Mouse (Mus musculus) lung, embryonic 14.5 days (tissue): ENCODE results near the gene Krcc1. TPM values are rescaled to one million over a fixed set of nuclear protein-coding genes. Genes with fewer than 3 reads are reported as not detected.
"Not testable (repeated sequence)": the region's sequence is repeated elsewhere in the genome, so short reads cannot be mapped to it uniquely, and the experiment has no call there.

Experiments used
- ATAC-seq: fragments of 200-750 bp; cut with Nextera tagmentation; 2 replicates; pipeline ENCODE4 v1.8.0; 2017; ENCODE audit warnings: mild to moderate bottlenecking, moderate TSS enrichment, moderate library complexity; ENCODE audit not compliant: insufficient read depth
- DNase-seq: peaks from one replicate; pipeline ENCODE4 v3.0.0-alpha.2; 2015
- H3K27ac ChIP-seq: fragments of 300-500 bp; sonication (generic); 2 replicates; pipeline ENCODE4 v1.5.1; 2014; ENCODE audit warnings: low read depth, mild to moderate bottlenecking, moderate library complexity
- H3K27me3 ChIP-seq: fragments of 300-500 bp; sonication (generic); 2 replicates; pipeline ENCODE4 v1.6.1; 2014; ENCODE audit warnings: low read length, control low read depth; ENCODE audit not compliant: insufficient read depth
- H3K36me3 ChIP-seq: fragments of 300-500 bp; sonication (generic); 2 replicates; pipeline ENCODE4 v1.6.1; 2014; ENCODE audit warnings: control low read depth; ENCODE audit not compliant: insufficient read depth
- H3K4me1 ChIP-seq: fragments of 300-500 bp; sonication (generic); 2 replicates; pipeline ENCODE4 v1.6.1; 2014; ENCODE audit warnings: antibody characterized with exemption, control low read depth; ENCODE audit not compliant: insufficient read depth
- H3K4me2 ChIP-seq: fragments of 300-500 bp; sonication (generic); 2 replicates; pipeline ENCODE4 v1.6.1; 2014; ENCODE audit warnings: mild to moderate bottlenecking
- H3K4me3 ChIP-seq: fragments of 300-500 bp; sonication (generic); 2 replicates; pipeline ENCODE4 v1.5.1; 2014; ENCODE audit warnings: low read depth, low read length
- H3K9ac ChIP-seq: fragments of 300-500 bp; sonication (generic); 2 replicates; pipeline ENCODE4 v1.6.1; 2014
- H3K9me3 ChIP-seq: fragments of 300-500 bp; sonication (generic); 2 replicates; pipeline ENCODE4 v1.6.1; 2016; ENCODE audit warnings: low read depth, low read length, control low read depth
- CTCF ChIP-seq: IDR thresholded peaks from 2 replicates; pipeline ENCODE4 v1.5.1; 2016; ENCODE audit warnings: antibody characterized with exemption, low read depth
- WGBS: fragments of 180-500 bp; shearing (Covaris S2); extraction: QIAGEN DNeasy Blood & Tissue Kit; methylation state at CpG from one replicate; pipeline ENCODE4 v1.1.7; 2014; 5-methylcytosine and 5-hydroxymethylcytosine counted together
- polyA plus RNA-seq: library from polyadenylated mRNA; unstranded; fragments of >200 nt; fragmentation: Nextera tagmentation; extraction: Ambion mirVana; gene quantifications from 2 replicates; pipeline ENCODE4 v1.2.1, GENCODE M21; 2014

Gene Krcc1
- polyA plus RNA-seq, 1 experiment from 2014 or later = 45.5 TPM

DNA sequence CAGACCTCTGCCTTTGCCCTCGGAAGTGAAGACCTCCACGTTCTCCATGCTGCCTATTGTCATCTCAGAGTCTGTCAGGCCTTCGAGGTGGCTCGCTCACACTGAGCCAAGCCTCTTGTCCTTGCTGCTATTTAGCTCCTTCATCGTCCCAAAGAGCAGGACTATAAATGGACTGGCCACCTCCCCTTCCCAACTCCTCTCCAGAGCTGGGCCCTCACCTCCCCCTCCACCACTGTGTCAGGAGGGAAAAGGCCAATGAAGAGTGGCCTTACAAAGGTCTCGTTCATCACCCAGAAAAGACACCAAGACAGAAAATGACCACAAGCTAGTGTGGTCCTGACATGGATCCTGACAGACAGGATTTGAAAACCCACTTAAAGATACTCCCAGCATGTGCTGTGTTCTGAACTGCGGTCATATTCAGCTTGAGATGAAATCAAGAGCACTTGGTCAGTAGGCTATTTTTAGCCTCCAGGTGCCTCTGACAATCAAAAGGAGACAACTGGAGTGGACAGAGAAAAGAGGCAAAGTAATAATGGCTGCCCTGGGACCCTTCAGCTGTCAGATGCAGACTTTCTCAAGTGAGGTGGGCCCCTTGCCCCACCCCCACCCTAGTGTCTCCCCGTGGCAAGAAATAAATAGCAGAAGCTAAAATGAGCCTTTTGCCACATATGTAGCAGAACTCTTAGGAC lies 9.2 kb upstream of the Krcc1 start:
- Histone ChIP-seq H3K4me3 (no peak overlapping the region), H3K27me3 (no peaks in the 10 kb centered on the region), H3K4me1 (no peaks in the 10 kb centered on the region), H3K9me3 (no peaks in the 10 kb centered on the region), H3K36me3 (no peaks in the 10 kb centered on the region), H3K4me2 (no peak overlapping the region), H3K27ac (no peak overlapping the region; the same call in 1 of the 2 replicates), H3K9ac (no peak overlapping the region)
- TF ChIP-seq CTCF = no peak
- WGBS = 54% methylated on average over 8 of the region's 8 CpGs
- ATAC-seq (no peak), DNase-seq (no peak)

DNA sequence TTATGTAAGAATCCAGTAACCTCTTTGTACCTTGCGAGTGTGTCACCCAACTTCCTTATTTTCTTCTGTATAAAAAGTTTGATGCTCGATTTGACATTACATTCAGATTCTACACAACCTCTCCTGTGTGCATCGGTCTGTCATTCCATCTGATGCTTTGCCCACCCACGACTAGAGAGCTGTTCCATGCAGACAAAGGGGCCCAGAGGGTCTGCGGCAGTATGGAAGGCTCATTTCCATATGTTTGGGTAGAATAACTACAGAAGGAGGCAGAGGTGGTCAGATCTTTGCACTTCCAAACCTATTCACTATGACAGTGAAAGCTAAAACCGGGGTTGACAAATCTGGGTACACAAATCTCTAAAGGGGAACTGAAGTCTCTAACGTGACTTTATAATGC lies 3.9 kb upstream of the Krcc1 start:
- not testable (repeated sequence) for H3K36me3 ChIP-seq, H3K4me2 ChIP-seq, H3K4me1 ChIP-seq, DNase-seq, H3K4me3 ChIP-seq, H3K27ac ChIP-seq, ATAC-seq, H3K27me3 ChIP-seq, H3K9ac ChIP-seq, H3K9me3 ChIP-seq
- WGBS = 80% methylated on average over 7 of the region's 7 CpGs

DNA sequence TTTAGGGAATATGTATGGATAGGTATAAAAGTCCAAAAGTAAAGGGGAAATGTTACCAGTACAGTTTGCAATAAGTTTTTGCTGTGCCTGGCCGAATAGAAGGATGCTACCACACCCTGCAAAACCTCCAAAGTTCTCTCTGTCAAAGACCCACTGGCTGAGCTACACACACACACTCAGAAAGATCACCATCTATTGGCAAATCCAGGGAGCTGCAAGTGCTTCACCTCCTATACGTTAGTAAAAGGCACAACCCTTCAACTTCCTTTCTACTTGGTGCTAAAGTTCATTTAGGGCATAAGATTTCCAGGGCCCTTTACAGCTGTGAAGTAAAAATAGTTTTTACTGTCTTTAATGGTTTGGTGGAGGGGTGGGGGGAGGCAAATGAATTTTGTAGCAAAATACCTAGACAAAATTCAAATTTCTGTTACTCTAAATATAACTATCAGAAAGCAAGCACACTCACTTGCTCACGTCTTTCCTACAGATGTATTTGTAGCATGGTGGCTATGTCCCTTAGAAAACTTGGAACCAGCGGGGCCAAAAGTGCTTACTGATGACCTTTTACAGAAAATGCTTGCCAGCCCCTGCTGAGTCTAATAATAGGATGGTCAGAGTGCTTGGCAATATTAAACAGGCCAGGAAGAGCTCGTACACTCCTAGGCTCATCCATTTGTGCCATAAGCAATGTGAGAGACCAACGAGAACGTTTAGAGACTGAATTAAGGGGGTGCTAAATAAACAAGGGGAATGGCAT lies 2.4 kb upstream of the Krcc1 start:
- no peak overlapping the region for H3K9ac ChIP-seq
- DNase-seq (peak; percentile 57), ATAC-seq (no peak)
- WGBS = 56% methylated on average over 7 of the region's 7 CpGs
- H3K4me3 ChIP-seq = no peak overlapping the region
- no peaks in the 10 kb centered on the region for H3K27me3 ChIP-seq
- no peaks in the 10 kb centered on the region for H3K36me3 ChIP-seq
- peak; percentile 49 for TF ChIP-seq CTCF
- H3K27ac ChIP-seq = no peak overlapping the region
- H3K4me2 ChIP-seq = no peak overlapping the region
- H3K9me3 ChIP-seq = no peaks in the 10 kb centered on the region
- no peaks in the 10 kb centered on the region for H3K4me1 ChIP-seq

DNA sequence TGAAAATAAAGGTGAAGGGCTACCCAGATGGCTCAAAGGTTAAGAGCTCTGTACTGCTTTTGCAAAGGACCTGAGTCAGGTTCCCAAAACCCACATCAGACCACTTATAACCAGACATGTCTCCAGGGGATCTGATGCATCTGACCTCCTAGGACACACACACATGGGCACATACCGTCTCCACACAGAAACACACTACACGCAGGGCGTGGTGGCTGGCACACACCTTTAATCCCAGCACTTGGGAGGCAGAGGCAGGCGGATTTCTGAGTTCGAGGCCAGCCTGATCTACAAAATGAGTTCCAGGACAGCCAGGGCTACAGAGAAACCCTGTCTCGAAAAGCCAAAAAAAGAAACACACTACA lies 1.8 kb upstream of the Krcc1 start:
- not testable (repeated sequence) for H3K36me3 ChIP-seq, H3K9ac ChIP-seq, DNase-seq, H3K4me1 ChIP-seq, H3K4me3 ChIP-seq, H3K27ac ChIP-seq, H3K4me2 ChIP-seq, H3K9me3 ChIP-seq, H3K27me3 ChIP-seq, ATAC-seq
- 83% methylated on average over 6 of the region's 6 CpGs for WGBS

DNA sequence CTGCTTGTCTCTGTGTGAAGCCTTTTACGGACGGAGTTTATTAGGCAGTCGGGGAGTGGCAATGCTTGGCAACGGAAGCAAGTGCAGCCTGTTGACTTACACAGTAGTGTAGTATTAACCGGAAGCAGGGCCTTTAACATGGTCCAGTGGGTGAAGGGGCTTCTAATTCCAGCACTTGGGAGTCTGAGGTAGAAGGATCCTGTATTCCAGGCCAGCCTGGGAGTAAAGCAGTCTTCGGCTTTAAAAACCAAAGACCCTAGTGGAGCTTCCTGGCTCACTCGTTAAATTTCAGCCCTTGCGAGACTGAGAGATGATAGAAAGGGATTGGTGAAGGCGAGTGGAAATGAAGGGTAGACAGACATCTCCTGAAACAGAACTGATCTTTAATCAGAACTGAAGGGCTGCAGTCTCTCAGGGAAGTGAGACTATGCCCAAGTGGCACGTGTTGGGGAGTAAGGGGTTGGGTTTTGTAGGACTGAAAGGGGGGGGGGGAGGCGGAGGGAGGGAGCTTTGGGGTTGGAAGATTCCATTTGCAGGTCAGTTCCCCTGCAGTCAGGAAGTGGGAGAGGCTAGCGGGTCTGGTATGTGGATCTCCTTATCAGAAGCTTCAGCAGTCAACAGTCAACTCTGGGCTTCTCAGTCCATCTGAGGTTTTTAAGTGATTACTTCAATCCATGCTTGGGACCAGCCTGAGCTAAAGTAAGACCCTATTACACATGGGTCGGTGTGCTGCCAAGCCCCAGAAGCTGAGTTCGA lies 998 bp upstream of the Krcc1 start:
- no peak for TF ChIP-seq CTCF
- Histone ChIP-seq H3K36me3 (no peaks in the 10 kb centered on the region), H3K4me3 (peak overlapping the region; percentile 75), H3K4me2 (peak overlapping the region; percentile 69), H3K9ac (peak overlapping the region; percentile 49), H3K9me3 (no peaks in the 10 kb centered on the region), H3K27me3 (no peaks in the 10 kb centered on the region), H3K4me1 (no peaks in the 10 kb centered on the region), H3K27ac (peak overlapping the region; percentile 97)
- peak; percentile 72 for DNase-seq
- peak; percentile 55 for ATAC-seq
- WGBS = 26% methylated on average over 14 of the region's 14 CpGs

DNA sequence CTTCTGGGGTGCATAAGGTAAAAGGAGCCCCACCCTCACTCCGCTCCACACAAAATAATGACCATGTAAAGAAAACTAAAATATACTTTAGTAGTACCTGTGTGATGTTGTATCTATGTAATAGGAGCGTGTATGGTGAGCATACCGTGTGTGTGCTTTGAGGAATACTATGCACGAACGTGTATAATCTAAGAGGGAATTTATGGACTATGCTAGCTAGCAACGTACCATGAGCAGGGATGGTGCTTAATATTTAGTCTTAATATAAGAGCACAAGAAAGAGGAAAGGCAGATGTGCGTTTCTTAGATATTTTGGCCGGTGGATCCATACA lies 454 bp upstream of the Krcc1 start:
- ATAC-seq = peak; percentile 59
- WGBS = 3% methylated on average over 8 of the region's 8 CpGs
- H3K9me3 ChIP-seq = no peaks in the 10 kb centered on the region
- no peaks in the 10 kb centered on the region for H3K36me3 ChIP-seq
- H3K4me2 ChIP-seq = peak overlapping the region; percentile 69
- DNase-seq = no peak
- peak overlapping the region; percentile 75 for H3K4me3 ChIP-seq
- H3K27me3 ChIP-seq = no peaks in the 10 kb centered on the region
- H3K27ac ChIP-seq = peak overlapping the region; percentile 97
- H3K4me1 ChIP-seq = no peaks in the 10 kb centered on the region
- no peak for TF ChIP-seq CTCF
- H3K9ac ChIP-seq = peak overlapping the region; percentile 49

DNA sequence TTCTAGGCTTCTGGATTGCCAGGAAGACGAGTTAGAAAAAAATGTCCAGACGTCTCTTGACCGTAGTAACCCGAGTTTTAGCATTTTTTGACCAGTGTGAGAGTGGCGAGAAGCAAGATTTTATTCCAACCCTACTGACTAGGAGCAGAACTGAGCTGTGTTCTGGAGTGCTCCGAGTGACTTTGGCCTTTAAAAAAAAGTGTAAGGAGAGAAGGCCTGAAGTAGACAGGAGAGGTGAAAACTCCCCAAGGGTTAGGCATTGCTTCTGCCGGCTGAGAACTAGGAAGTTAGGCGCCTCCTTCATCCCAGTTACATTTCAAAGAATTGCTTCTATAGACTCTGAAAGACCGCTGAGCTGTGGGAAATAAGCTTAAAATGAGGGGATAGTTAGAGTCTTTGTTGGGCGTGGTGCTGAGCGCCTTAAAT lies 852 bp downstream of the Krcc1 start:
- Histone ChIP-seq H3K9me3 (no peaks in the 10 kb centered on the region), H3K27me3 (no peaks in the 10 kb centered on the region), H3K27ac (peak overlapping the region; percentile 97), H3K36me3 (no peaks in the 10 kb centered on the region), H3K4me1 (no peaks in the 10 kb centered on the region), H3K4me2 (peak overlapping the region; percentile 69), H3K4me3 (peak overlapping the region; percentile 75), H3K9ac (peak overlapping the region; percentile 94)
- WGBS = under 1% methylated on average over 11 of the region's 11 CpGs
- TF ChIP-seq CTCF = no peak
- ATAC-seq (no peak), DNase-seq (peak; percentile 37)
